Mouse (Mus musculus) lung, adult 2 months (tissue): ENCODE measurements around the gene Selenon.

Experiments used
- CTCF ChIP-seq: fragments of 200-500 bp; IDR thresholded peaks from 2 replicates; pipeline ENCODE4 v1.5.1; 2011; ENCODE audit warnings: mild to moderate bottlenecking, low read length, control low read depth; ENCODE audit not compliant: insufficient read depth
- POLR2A ChIP-seq: fragments of 200-500 bp; IDR thresholded peaks from 2 replicates; pipeline ENCODE4 v1.6.1; 2011; ENCODE audit warnings: low read depth, mild to moderate bottlenecking, control low read depth, low read length, borderline replicate concordance; ENCODE audit errors: extremely low read depth

- TF ChIP-seq CTCF (no peak), POLR2A (no peak)
Measured at GRCm38 (mm10) chr4:134579620-134580019, 27.7 kb upstream of the Selenon start.
